Mouse (Mus musculus): ENCODE measurements around the gene Tfip11. TPM values are rescaled to one million over a fixed set of nuclear protein-coding genes. Genes with fewer than 3 reads are reported as not detected.

The Tfip11 gene
- polyA plus RNA-seq, 1 experiment from 2014 or later: 33.8 TPM

DNA sequence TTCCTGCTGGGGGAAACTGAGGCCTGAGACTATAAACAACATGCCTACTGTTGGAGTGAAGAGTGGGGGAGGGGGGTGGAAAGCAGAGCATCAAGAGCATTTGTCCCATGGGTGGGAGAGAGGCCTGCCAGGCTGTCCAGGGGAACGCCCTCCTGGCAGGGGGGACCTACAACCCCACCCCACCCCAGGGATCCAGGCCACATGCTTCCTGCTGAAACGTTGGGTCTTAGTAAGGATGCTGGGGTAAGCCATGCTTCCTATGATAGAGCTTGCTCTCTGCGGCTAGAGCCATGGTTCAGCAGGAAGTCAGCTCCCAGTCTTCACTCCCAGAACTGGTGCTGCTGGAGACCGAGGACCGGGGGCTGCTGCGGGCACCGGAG is 42.0 kb upstream of the Tfip11 start:
- Histone ChIP-seq H3K36me3 (0 out of 2 replicates have a peak, but pooled peaks cover 3% of the 10 kb centered on the region), H3K27me3 (no peaks in the 10 kb centered on the region), H3K9me3 (replicated peaks) (no peaks in the 10 kb centered on the region), H3K4me1 (peaks cover 88% of the 10 kb centered on the region), H3K4me3 (replicated peaks) (no peak overlapping the region), H3K27ac (peak overlapping the region; percentile 61), H3K4me2 (no peak overlapping the region), H3K9ac (no peak overlapping the region)
- ATAC-seq (replicated peaks; ENCODE audit: low FRiP score): no peak
- WGBS: 76% methylated on average over 7 of the region's 7 CpGs

DNA sequence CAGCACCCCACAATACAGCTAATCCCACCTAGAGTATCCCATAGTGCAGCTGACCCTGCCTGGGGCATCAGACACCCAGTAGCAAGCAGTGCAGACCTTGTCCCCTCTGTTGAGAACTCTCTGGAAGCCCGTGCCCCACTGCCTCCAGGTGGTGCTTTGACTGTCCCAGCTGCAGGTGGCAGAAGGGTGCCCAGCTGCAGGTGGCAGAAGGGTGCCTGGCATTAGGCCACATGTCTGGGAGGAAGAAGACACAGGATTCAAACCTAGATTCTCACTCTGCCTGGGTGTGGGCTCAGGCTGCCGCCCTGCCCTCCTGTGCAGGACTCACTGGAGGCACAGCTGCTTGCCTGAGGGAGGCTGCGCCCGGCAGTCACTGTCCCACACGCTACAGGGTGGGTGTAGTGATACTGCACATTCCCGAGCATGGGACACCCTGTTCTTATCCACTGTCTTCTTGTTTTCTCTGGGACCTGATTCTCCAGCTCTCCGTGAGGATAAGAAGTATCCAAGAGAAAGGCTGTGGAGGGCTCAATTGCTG is 40.5 kb upstream of the Tfip11 start:
- H3K9ac ChIP-seq: no peak overlapping the region
- no peak overlapping the region for H3K4me3 ChIP-seq (replicated peaks)
- no peak overlapping the region for H3K4me2 ChIP-seq
- no peak for ATAC-seq (replicated peaks; ENCODE audit: low FRiP score)
- H3K4me1 ChIP-seq: peaks cover 88% of the 10 kb centered on the region
- 0 out of 2 replicates have a peak, but pooled peaks cover 3% of the 10 kb centered on the region for H3K36me3 ChIP-seq
- H3K9me3 ChIP-seq (replicated peaks): no peaks in the 10 kb centered on the region
- H3K27ac ChIP-seq: no peak overlapping the region
- 90% methylated on average over 7 of the region's 7 CpGs for WGBS
- H3K27me3 ChIP-seq: no peaks in the 10 kb centered on the region

DNA sequence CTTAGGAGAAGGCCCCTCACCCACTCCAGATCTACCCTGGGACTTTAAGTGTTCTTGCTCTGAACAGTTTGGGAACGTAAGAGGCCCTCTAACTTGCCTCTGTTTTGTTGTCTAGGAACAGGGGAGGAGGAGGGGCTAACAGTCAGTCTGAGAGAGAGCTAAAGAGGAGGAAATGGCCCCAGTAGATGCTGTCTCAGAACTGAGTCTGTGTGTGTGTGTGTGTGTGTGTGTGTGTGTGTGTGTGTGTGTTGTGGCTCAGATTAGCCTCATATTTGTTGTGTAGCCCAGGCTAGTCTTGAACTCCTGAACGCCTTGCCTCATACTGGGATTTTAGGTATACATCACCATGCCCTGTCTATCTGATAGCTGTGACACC is 39.6 kb upstream of the Tfip11 start:
- H3K4me2 ChIP-seq: no peak overlapping the region
- ATAC-seq (replicated peaks; ENCODE audit: low FRiP score): no peak
- H3K36me3 ChIP-seq: 0 out of 2 replicates have a peak, but pooled peaks cover 3% of the 10 kb centered on the region
- H3K4me1 ChIP-seq: peaks cover 89% of the 10 kb centered on the region
- no peaks in the 10 kb centered on the region for H3K27me3 ChIP-seq
- peak overlapping the region; percentile 34; the same call in 1 of the 2 replicates for H3K27ac ChIP-seq
- 72% methylated on average over 2 of the region's 2 CpGs for WGBS
- H3K9ac ChIP-seq: no peak overlapping the region
- no peak overlapping the region for H3K4me3 ChIP-seq (replicated peaks)
- H3K9me3 ChIP-seq (replicated peaks): no peaks in the 10 kb centered on the region

DNA sequence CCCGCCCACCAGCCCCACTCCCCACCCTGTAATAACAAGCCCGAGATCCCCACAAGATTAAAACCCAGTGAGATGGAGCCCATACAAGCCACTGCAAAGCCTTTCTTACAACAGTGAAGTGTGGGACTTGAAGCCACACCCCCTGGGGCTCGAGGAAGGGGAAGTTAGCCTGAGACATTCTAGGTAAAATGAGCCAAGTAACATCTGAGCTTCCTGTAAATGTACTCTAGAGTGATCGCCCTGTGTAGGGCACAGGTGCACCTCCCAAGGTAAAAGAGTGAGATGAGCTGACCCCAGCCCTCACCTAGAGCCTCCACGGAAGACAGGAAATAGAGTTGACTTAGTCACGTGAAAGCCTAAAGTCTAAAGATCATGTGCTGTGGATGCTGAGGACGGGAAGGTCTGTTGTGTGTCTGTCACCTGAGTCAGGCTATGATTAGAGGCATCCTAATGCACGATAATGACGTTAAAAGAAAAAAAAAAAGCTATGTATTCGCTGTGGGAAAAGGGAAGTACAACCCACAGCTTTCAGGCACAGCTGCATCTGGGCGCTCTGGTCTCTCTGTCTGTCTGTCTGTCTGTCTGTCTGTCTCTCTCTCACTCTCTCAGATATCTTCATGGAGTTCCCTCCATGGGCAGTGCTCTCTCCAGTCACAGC is 39.0 kb upstream of the Tfip11 start:
- Histone ChIP-seq H3K36me3 (0 out of 2 replicates have a peak, but pooled peaks cover 3% of the 10 kb centered on the region), H3K4me3 (replicated peaks) (no peak overlapping the region), H3K27me3 (no peaks in the 10 kb centered on the region), H3K9me3 (replicated peaks) (no peaks in the 10 kb centered on the region), H3K4me1 (peaks cover 89% of the 10 kb centered on the region), H3K27ac (peak overlapping the region; percentile 34), H3K9ac (no peak overlapping the region), H3K4me2 (no peak overlapping the region)
- ATAC-seq (replicated peaks; ENCODE audit: low FRiP score): no peak
- 67% methylated on average over 11 of the region's 11 CpGs for WGBS

DNA sequence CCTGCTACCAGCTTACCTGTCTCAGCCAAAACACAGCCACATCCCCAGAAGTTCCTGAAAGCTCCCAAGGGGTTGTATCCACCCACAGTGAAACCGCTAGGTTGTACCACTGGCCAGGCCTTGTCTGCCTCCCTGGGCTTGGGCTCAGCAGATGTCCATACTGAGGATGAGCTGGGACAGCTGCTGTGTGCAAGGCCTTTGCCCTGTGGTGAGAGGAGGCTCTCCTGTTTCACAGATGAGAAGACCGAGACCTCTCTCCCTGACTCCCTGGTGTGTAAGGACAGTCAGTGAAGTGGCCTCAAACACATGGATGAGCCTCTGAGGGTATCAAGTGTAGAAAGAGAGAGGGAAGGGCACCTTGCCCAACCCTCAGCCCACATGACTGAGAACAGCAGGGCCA is 38.5 kb upstream of the Tfip11 start:
- Histone ChIP-seq H3K27me3 (no peaks in the 10 kb centered on the region), H3K4me3 (replicated peaks) (no peak overlapping the region), H3K36me3 (0 out of 2 replicates have a peak, but pooled peaks cover 3% of the 10 kb centered on the region), H3K4me2 (no peak overlapping the region), H3K4me1 (peaks cover 89% of the 10 kb centered on the region), H3K9ac (no peak overlapping the region), H3K9me3 (replicated peaks) (no peaks in the 10 kb centered on the region), H3K27ac (peak overlapping the region; percentile 34)
- ATAC-seq (replicated peaks; ENCODE audit: low FRiP score): no peak
- 67% methylated on average over 2 of the region's 2 CpGs for WGBS

- Histone ChIP-seq H3K9ac (no peak overlapping the region), H3K27me3 (no peaks in the 10 kb centered on the region), H3K27ac (no peak overlapping the region), H3K36me3 (0 out of 2 replicates have a peak, but pooled peaks cover 3% of the 10 kb centered on the region), H3K4me2 (peak overlapping the region; percentile 19), H3K4me1 (peaks cover 87% of the 10 kb centered on the region), H3K4me3 (replicated peaks) (no peak overlapping the region), H3K9me3 (replicated peaks) (no peaks in the 10 kb centered on the region)
- ATAC-seq (replicated peaks; ENCODE audit: low FRiP score): 0 out of 2 replicates have a peak, but pooled peaks have one; percentile 16
- 71% methylated on average over 9 of the region's 9 CpGs for WGBS
Measured at GRCm38 (mm10) chr5:112288193-112289141, 37.7 kb upstream of the Tfip11 start.

DNA sequence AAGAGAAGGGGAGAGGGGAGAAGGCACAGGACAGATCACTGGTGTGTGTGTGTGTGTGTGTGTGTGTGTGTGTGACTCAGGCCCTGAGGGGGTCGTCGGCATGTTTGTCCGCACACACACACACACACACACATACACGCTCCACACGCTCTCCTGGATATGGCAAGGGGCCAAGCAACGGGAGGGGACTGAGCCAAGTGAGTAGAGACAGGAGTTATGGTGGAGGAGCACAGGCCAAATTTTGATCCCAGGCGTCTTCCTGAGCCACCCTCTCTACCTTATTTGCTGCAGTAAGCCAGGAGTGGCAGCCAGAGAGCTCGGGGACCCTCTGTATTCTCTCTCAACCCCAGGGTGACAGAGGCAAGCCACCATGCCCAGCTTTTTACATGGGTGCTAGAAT is 36.9 kb upstream of the Tfip11 start:
- H3K9ac ChIP-seq: no peak overlapping the region
- H3K4me3 ChIP-seq (replicated peaks): no peak overlapping the region
- H3K27ac ChIP-seq: no peak overlapping the region
- WGBS: 21% methylated on average over 8 of the region's 8 CpGs
- no peaks in the 10 kb centered on the region for H3K9me3 ChIP-seq (replicated peaks)
- 0 out of 2 replicates have a peak, but pooled peaks cover 3% of the 10 kb centered on the region for H3K36me3 ChIP-seq
- ATAC-seq (replicated peaks; ENCODE audit: low FRiP score): no peak
- peak overlapping the region; percentile 3; the same call in 1 of the 2 replicates for H3K4me2 ChIP-seq
- no peaks in the 10 kb centered on the region for H3K27me3 ChIP-seq
- H3K4me1 ChIP-seq: peaks cover 88% of the 10 kb centered on the region

DNA sequence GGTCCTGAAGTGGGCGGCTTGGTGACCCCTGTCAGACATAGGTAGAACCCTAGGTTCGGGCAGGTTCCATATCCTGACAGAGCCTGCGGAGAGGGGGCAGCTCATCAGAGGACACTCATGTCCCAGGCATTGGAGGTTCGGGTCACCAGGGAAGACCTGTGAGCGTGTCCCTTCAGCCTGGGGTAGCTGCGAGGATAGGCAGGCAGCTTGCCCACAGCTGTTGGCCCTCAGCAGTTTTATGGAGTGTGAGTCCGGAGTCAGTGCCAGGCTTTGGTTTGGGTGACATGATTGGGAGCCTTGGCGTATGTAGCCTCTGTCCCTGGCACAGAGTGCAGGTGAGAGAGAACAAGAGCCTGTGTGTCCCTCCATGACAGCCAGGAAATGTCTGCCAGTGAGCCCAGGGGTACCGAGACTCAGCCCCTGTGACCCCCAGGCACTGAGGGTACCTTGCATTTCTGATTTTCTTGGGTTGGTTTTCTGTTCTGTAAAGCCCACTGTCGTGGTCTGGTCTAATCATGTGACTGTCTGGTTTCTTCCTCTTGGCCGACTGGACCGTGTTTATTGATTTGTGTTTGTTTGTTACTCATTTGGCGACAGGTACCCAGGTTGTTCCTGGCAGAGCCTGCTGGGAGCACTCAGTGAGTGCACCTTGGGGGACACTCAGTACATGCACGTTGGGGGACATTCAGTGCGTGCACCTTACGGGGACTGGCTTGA is 36.2 kb upstream of the Tfip11 start:
- 59% methylated on average over 16 of the region's 16 CpGs for WGBS
- Histone ChIP-seq H3K36me3 (0 out of 2 replicates have a peak, but pooled peaks cover 3% of the 10 kb centered on the region), H3K27me3 (no peaks in the 10 kb centered on the region), H3K4me3 (replicated peaks) (no peak overlapping the region), H3K4me1 (peaks cover 90% of the 10 kb centered on the region), H3K27ac (no peak overlapping the region; the same call in 1 of the 2 replicates), H3K9ac (no peak overlapping the region), H3K4me2 (no peak overlapping the region), H3K9me3 (replicated peaks) (no peaks in the 10 kb centered on the region)
- no peak for ATAC-seq (replicated peaks; ENCODE audit: low FRiP score)

GRCm38 (mm10) chr5:112290536-112290880 is 35.6 kb upstream of the Tfip11 start:
- Histone ChIP-seq H3K4me1 (peaks cover 93% of the 10 kb centered on the region), H3K4me2 (no peak overlapping the region), H3K27me3 (no peaks in the 10 kb centered on the region), H3K36me3 (0 out of 2 replicates have a peak, but pooled peaks cover 3% of the 10 kb centered on the region), H3K4me3 (replicated peaks) (no peak overlapping the region), H3K27ac (no peak overlapping the region; the same call in 1 of the 2 replicates), H3K9ac (no peak overlapping the region), H3K9me3 (replicated peaks) (no peaks in the 10 kb centered on the region)
- WGBS: 77% methylated on average over 8 of the region's 8 CpGs
- no peak for ATAC-seq (replicated peaks; ENCODE audit: low FRiP score)

DNA sequence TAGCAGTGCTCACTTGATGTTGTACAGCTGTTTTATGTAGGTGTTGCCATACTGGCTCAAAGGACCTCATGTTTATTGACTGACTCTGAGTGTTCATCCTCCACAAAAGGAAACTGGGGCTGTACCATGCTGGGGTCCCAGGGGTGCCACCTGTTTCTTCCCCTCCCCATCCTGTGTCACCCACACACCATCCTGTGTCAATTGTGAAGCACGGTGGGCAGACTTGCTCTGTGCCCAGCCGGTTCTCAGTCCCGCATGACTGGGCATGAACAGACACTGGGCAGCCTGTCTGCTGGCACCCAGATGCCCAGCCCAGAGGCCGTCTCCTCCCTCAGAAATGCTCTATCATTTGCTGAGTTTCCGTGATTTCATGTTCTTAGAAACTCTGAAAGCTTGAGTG is 34.3 kb upstream of the Tfip11 start:
- WGBS: 69% methylated on average over 5 of the region's 5 CpGs
- ATAC-seq (replicated peaks; ENCODE audit: low FRiP score): no peak
- Histone ChIP-seq H3K27ac (no peak overlapping the region), H3K36me3 (no peaks in the 10 kb centered on the region), H3K27me3 (no peaks in the 10 kb centered on the region), H3K4me1 (peaks cover 95% of the 10 kb centered on the region), H3K4me3 (replicated peaks) (no peak overlapping the region), H3K9ac (no peak overlapping the region), H3K9me3 (replicated peaks) (no peaks in the 10 kb centered on the region), H3K4me2 (no peak overlapping the region)

GRCm38 (mm10) chr5:112292343-112292980 is 33.7 kb upstream of the Tfip11 start:
- no peak for ATAC-seq (replicated peaks; ENCODE audit: low FRiP score)
- H3K27me3 ChIP-seq: no peaks in the 10 kb centered on the region
- no peak overlapping the region for H3K4me3 ChIP-seq (replicated peaks)
- no peaks in the 10 kb centered on the region for H3K9me3 ChIP-seq (replicated peaks)
- H3K36me3 ChIP-seq: no peaks in the 10 kb centered on the region
- H3K4me1 ChIP-seq: peaks cover 93% of the 10 kb centered on the region
- WGBS: 77% methylated on average over 17 of the region's 17 CpGs
- H3K4me2 ChIP-seq: no peak overlapping the region
- no peak overlapping the region for H3K27ac ChIP-seq
- H3K9ac ChIP-seq: no peak overlapping the region
